Comparison of ENCODE assay signal across 25 mouse cellular contexts in the genomic region with DNA sequence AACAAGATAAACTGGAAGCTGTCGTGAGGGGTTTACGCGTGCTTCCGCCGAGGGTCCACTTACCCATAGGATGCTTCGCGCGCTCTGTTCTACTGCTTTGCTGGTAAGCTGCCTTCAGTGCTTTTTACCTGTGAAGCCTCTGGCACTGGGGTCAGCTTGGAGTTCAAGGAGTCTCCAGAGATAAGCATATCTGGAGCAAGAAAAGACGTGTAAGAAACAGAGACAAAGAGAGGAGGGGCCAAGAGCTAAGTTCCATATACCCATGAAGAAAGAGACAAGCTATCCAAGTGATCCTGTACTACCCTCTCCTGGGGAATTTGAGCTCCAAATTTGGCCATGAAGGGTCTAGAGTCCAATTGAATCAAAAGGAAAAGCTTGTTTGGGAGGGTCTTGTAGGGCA. TPM values are rescaled to one million over a fixed set of nuclear protein-coding genes. Genes with fewer than 3 reads are reported as not detected.
DNase-seq lines count a peak whose midpoint lies in the region; ATAC-seq and TF ChIP-seq lines count a peak whose summit lies in the region.
"Had no signal": no experiment of that assay in that cellular context is flagged by ENCODE, and none has a peak within 500 bp of the region (broad histone marks: within the 10 kb centered on the region; RNA-seq: fewer than 3 reads in every experiment).

No protein-coding gene starts in this region.

- H3K9ac ChIP-seq in intestine, embryonic 15.5 days = no peak overlapping the region
- no peak overlapping the region for H3K9ac ChIP-seq in intestine, embryonic 16.5 days (ENCODE audit: low read depth, low read length)
- H3K9ac ChIP-seq in MEL (ENCODE audit: control insufficient read depth, low read depth, low read length, poor library complexity, severe bottlenecking) = peak overlapping the region; percentile 27
- no peak overlapping the region for H3K9ac ChIP-seq in liver, embryonic 15.5 days
- H3K9ac ChIP-seq in hindbrain, embryonic 16.5 days (ENCODE audit: low read depth, low read length) = no peak overlapping the region
- no peak overlapping the region for H3K9ac ChIP-seq in kidney, embryonic 14.5 days (ENCODE audit: low read depth, low read length)
- H3K9ac ChIP-seq: embryonic facial prominence, embryonic 12.5 days; forebrain, postnatal 0 days; heart, embryonic 12.5 days; hindbrain, embryonic 14.5 days; lung, embryonic 14.5 days had no signal

- ATAC-seq in intestine, embryonic 15.5 days = 0 out of 2 replicates have a peak, but pooled peaks have one; percentile 24
- ATAC-seq in intestine, embryonic 16.5 days = no peak
- no peak for ATAC-seq in liver, embryonic 15.5 days (ENCODE audit: insufficient read depth)
- no peak for ATAC-seq in hindbrain, embryonic 16.5 days
- no peak for ATAC-seq in kidney, embryonic 14.5 days (ENCODE audit: low FRiP score, low TSS enrichment)
- ATAC-seq: forebrain, postnatal 0 days; inflammation-experienced regulatory T-cells, adult 6 months; midbrain, embryonic 16.5 days had no signal

- no peak overlapping the region for H3K4me2 ChIP-seq in intestine, embryonic 15.5 days (replicated peaks)
- H3K4me2 ChIP-seq in intestine, embryonic 16.5 days (ENCODE audit: low read depth, low read length) = no peak overlapping the region
- H3K4me2 ChIP-seq in liver, embryonic 15.5 days = peak overlapping the region; percentile 0; the same call in 1 of the 2 replicates
- no peak overlapping the region for H3K4me2 ChIP-seq in hindbrain, embryonic 16.5 days (ENCODE audit: low read length)
- H3K4me2 ChIP-seq in kidney, embryonic 14.5 days (replicated peaks; ENCODE audit: low read depth, low read length) = no peak overlapping the region
- H3K4me2 ChIP-seq: embryonic facial prominence, embryonic 12.5 days; heart, embryonic 12.5 days; hindbrain, embryonic 14.5 days; lung, embryonic 14.5 days; midbrain, embryonic 11.5 days had no signal

- TF ChIP-seq CTCF in MEL (IDR thresholded peaks at IDR 0.05 in 2 of 3, conservative IDR thresholded peaks at IDR 0.05 in 1 of 3; ENCODE audit: control insufficient read depth in 1 of 3, insufficient read depth in 1 of 3, low read depth in 2 of 3, low read length in 3 of 3, poor library complexity in 1 of 3, severe bottlenecking in 1 of 3) = no peak

- H3K36me3 ChIP-seq in intestine, embryonic 15.5 days = no peaks in the 10 kb centered on the region
- no peaks in the 10 kb centered on the region for H3K36me3 ChIP-seq in intestine, embryonic 16.5 days (ENCODE audit: control insufficient read depth, insufficient read depth, low read length)
- peaks cover 3 to 51% of the 10 kb centered on the region in 2 experiments; a peak in 3 of 4 replicates for H3K36me3 ChIP-seq in MEL (ENCODE audit: control insufficient read depth in 1 of 2, insufficient read depth in 2 of 2, low read length in 2 of 2)
- no peaks in the 10 kb centered on the region for H3K36me3 ChIP-seq in liver, embryonic 15.5 days (replicated peaks)
- H3K36me3 ChIP-seq in hindbrain, embryonic 16.5 days (ENCODE audit: control insufficient read depth, insufficient read depth, low read length) = no peaks in the 10 kb centered on the region
- H3K36me3 ChIP-seq in kidney, embryonic 14.5 days (ENCODE audit: control insufficient read depth, insufficient read depth, low read length) = peaks cover 8% of the 10 kb centered on the region; the same call in 1 of the 2 replicates
- H3K36me3 ChIP-seq: heart, embryonic 12.5 days had no signal

- TF ChIP-seq POLR2A in MEL (IDR thresholded peaks at IDR 0.05; ENCODE audit: control insufficient read depth in 1 of 2, insufficient read depth in 1 of 2, low read depth in 1 of 2, low read length in 2 of 2, poor library complexity in 1 of 2) = no peak

- DNase-seq in MEL (ENCODE audit: low read depth, low spot score) = peak; percentile 52
- peak; percentile 18 for DNase-seq in liver
- DNase-seq in right cerebral cortex, postnatal 10 days (ENCODE audit: low spot score in 2 of 2) = no peak
- DNase-seq: adrenal gland, postnatal 10 days; cerebellum, adult 8-10 months; cerebellum, postnatal 36 days; forebrain, postnatal 0 days; heart, adult 2 months; kidney, adult 8-10 months; kidney, postnatal 25 days; lung, embryonic 14.5 days had no signal

- H3K4me1 ChIP-seq in intestine, embryonic 15.5 days (replicated peaks) = peaks cover 26% of the 10 kb centered on the region
- H3K4me1 ChIP-seq in intestine, embryonic 16.5 days (ENCODE audit: control insufficient read depth, insufficient read depth, low read length) = peaks cover 32% of the 10 kb centered on the region
- peaks cover 38 to 43% of the 10 kb centered on the region in 2 experiments for H3K4me1 ChIP-seq in MEL (ENCODE audit: control insufficient read depth in 1 of 2, insufficient read depth in 2 of 2, low read length in 2 of 2)
- H3K4me1 ChIP-seq in liver, embryonic 15.5 days (replicated peaks) = peaks cover 58% of the 10 kb centered on the region
- peaks cover 5% of the 10 kb centered on the region for H3K4me1 ChIP-seq in hindbrain, embryonic 16.5 days (ENCODE audit: control insufficient read depth, insufficient read depth, low read depth, low read length)
- H3K4me1 ChIP-seq in kidney, embryonic 14.5 days (ENCODE audit: control insufficient read depth, insufficient read depth, low read length) = peaks cover 12% of the 10 kb centered on the region

- H3K9me3 ChIP-seq in intestine, embryonic 15.5 days = no peaks in the 10 kb centered on the region
- H3K9me3 ChIP-seq in intestine, embryonic 16.5 days (ENCODE audit: control insufficient read depth, low read length) = no peaks in the 10 kb centered on the region
- H3K9me3 ChIP-seq in MEL (replicated peaks; ENCODE audit: insufficient read depth, low read length) = no peaks in the 10 kb centered on the region
- no peaks in the 10 kb centered on the region for H3K9me3 ChIP-seq in liver, embryonic 15.5 days (replicated peaks)
- no peaks in the 10 kb centered on the region for H3K9me3 ChIP-seq in hindbrain, embryonic 16.5 days (ENCODE audit: control insufficient read depth, low read length)
- no peaks in the 10 kb centered on the region for H3K9me3 ChIP-seq in kidney, embryonic 14.5 days (ENCODE audit: control insufficient read depth, low read length)
- H3K9me3 ChIP-seq: embryonic facial prominence, embryonic 12.5 days; heart, embryonic 12.5 days had no signal

- H3K4me3 ChIP-seq in intestine, embryonic 15.5 days (replicated peaks) = no peak overlapping the region
- H3K4me3 ChIP-seq in intestine, embryonic 16.5 days (ENCODE audit: low read length) = no peak overlapping the region
- peak overlapping the region in 1 of 2 experiments; percentile 16; a peak in 1 of 4 replicates for H3K4me3 ChIP-seq in MEL (ENCODE audit: control insufficient read depth in 1 of 2, insufficient read depth in 1 of 2, low read depth in 2 of 2, low read length in 2 of 2)
- H3K4me3 ChIP-seq in liver, embryonic 15.5 days (replicated peaks) = no peak overlapping the region
- no peak overlapping the region for H3K4me3 ChIP-seq in hindbrain, embryonic 16.5 days (ENCODE audit: low read length)
- no peak overlapping the region for H3K4me3 ChIP-seq in kidney, embryonic 14.5 days (ENCODE audit: low read length)
- H3K4me3 ChIP-seq: embryonic facial prominence, embryonic 12.5 days; heart, adult 2 months; heart, embryonic 12.5 days had no signal

- peaks cover 9% of the 10 kb centered on the region for H3K79me2 ChIP-seq in MEL (ENCODE audit: control insufficient read depth, insufficient read depth, low read length, poor library complexity)

- WGBS in intestine, embryonic 15.5 days = 75% methylated on average over 9 of the region's 9 CpGs
- WGBS in intestine, embryonic 16.5 days = 83% methylated on average over 9 of the region's 9 CpGs
- 66% methylated on average over 9 of the region's 9 CpGs for WGBS in liver, embryonic 15.5 days (ENCODE audit: insufficient replicate concordance)
- 88% methylated on average over 9 of the region's 9 CpGs for WGBS in hindbrain, embryonic 16.5 days
- WGBS in kidney, embryonic 14.5 days = 86% methylated on average over 9 of the region's 9 CpGs

- TF ChIP-seq RAD21 in MEL (IDR thresholded peaks at IDR 0.05; ENCODE audit: low read depth, low read length) = no peak

- no peak overlapping the region for H3K27ac ChIP-seq in intestine, embryonic 15.5 days
- H3K27ac ChIP-seq in intestine, embryonic 16.5 days (ENCODE audit: low read length) = no peak overlapping the region
- peak overlapping the region; percentile 90 for H3K27ac ChIP-seq in MEL (ENCODE audit: control insufficient read depth, low read depth, low read length)
- H3K27ac ChIP-seq in liver, embryonic 15.5 days (replicated peaks) = peak overlapping the region; percentile 15; the same call in 1 of the 2 replicates
- H3K27ac ChIP-seq in hindbrain, embryonic 16.5 days (ENCODE audit: low read depth, low read length) = no peak overlapping the region
- no peak overlapping the region for H3K27ac ChIP-seq in kidney, embryonic 14.5 days (ENCODE audit: low read depth, low read length)
- H3K27ac ChIP-seq: heart, adult 2 months; hindbrain, embryonic 14.5 days had no signal

- peak in 1 of 2 experiments; percentile 37; a peak in 2 of 4 replicates for TF ChIP-seq EP300 in MEL (IDR thresholded peaks at IDR 0.05; ENCODE audit: low read depth in 1 of 2, low read length in 2 of 2)

- no peaks in the 10 kb centered on the region for H3K27me3 ChIP-seq in intestine, embryonic 15.5 days (replicated peaks)
- H3K27me3 ChIP-seq in intestine, embryonic 16.5 days (replicated peaks; ENCODE audit: control insufficient read depth, insufficient read depth, low read length) = no peaks in the 10 kb centered on the region
- H3K27me3 ChIP-seq in MEL (ENCODE audit: control insufficient read depth in 1 of 2, insufficient read depth in 2 of 2, low read length in 2 of 2) = no peaks in the 10 kb centered on the region
- H3K27me3 ChIP-seq in liver, embryonic 15.5 days = no peaks in the 10 kb centered on the region
- no peaks in the 10 kb centered on the region for H3K27me3 ChIP-seq in hindbrain, embryonic 16.5 days (replicated peaks; ENCODE audit: control insufficient read depth, insufficient read depth, low read length)
- H3K27me3 ChIP-seq in kidney, embryonic 14.5 days (ENCODE audit: control insufficient read depth, insufficient read depth, low read length) = no peaks in the 10 kb centered on the region
- H3K27me3 ChIP-seq: CH12.LX; embryonic facial prominence, embryonic 12.5 days; heart, embryonic 12.5 days had no signal

RNA-seq across cellular contexts. Expression of gene Fzd7, which starts 9.3 kb away (rescaled TPM):
- polyA plus RNA-seq in intestine, embryonic 15.5 days (2015; fragmentation: Nextera tagmentation; extraction: Ambion mirVana) = 6.3 and 7.5 TPM in 2 replicates
- polyA plus RNA-seq in intestine, embryonic 16.5 days (2015; fragmentation: Nextera tagmentation; extraction: Ambion mirVana) = 3.4 and 3.8 TPM in 2 replicates
- 18.5 and 23.4 TPM in 2 replicates for total RNA-seq in MEL (2012; rRNA removed)
- polyA plus RNA-seq in MEL (2012; ENCODE audit: insufficient read depth in 1 of 2, insufficient read length in 2 of 2, low read depth in 1 of 2, low replicate concordance in 2 of 2, missing spikeins in 1 of 2) = 10 to 100 TPM in 1 of 2 experiments, not detected in 1; 24.7 TPM
- polyA plus RNA-seq in liver, embryonic 15.5 days (2015; fragmentation: Nextera tagmentation; extraction: Ambion mirVana) = 1.1 and 1.3 TPM in 2 replicates
- polyA plus RNA-seq in hindbrain, embryonic 16.5 days (2015; fragmentation: Nextera tagmentation; extraction: Ambion mirVana) = 1.9 and 2.7 TPM in 2 replicates
- 20.1 and 29.2 TPM in 2 replicates for polyA plus RNA-seq in kidney, embryonic 14.5 days (2014; fragmentation: Nextera tagmentation; extraction: Ambion mirVana)

RNA-seq across cellular contexts. Expression of gene Gm973, which starts 24.5 kb away (rescaled TPM):
- 0.43 and 0.76 TPM in 2 replicates for polyA plus RNA-seq in intestine, embryonic 15.5 days (2015; fragmentation: Nextera tagmentation; extraction: Ambion mirVana)
- 0.37 and 0.49 TPM in 2 replicates for polyA plus RNA-seq in intestine, embryonic 16.5 days (2015; fragmentation: Nextera tagmentation; extraction: Ambion mirVana)
- total RNA-seq in MEL (2012; rRNA removed) = 0.23 TPM in 1 of 2 replicates, not detected in the other
- not detected for polyA plus RNA-seq in MEL (2012; ENCODE audit: insufficient read depth in 1 of 2, insufficient read length in 2 of 2, low read depth in 1 of 2, low replicate concordance in 2 of 2, missing spikeins in 1 of 2)
- 0.12 TPM in 1 of 2 replicates, not detected in the other for polyA plus RNA-seq in liver, embryonic 15.5 days (2015; fragmentation: Nextera tagmentation; extraction: Ambion mirVana)
- 11.3 and 11.5 TPM in 2 replicates for polyA plus RNA-seq in hindbrain, embryonic 16.5 days (2015; fragmentation: Nextera tagmentation; extraction: Ambion mirVana)
- 0.90 and 1.4 TPM in 2 replicates for polyA plus RNA-seq in kidney, embryonic 14.5 days (2014; fragmentation: Nextera tagmentation; extraction: Ambion mirVana)
- total RNA-seq: neutrophil, adult 5-6 weeks had no signal
- polyA plus RNA-seq: C2C12; lung, embryonic 14.5 days had no signal

Comparison
In these comparisons a context has a peak if more than half of its experiments do, and no peak if none do; other contexts are left out.
1. H3K27ac ChIP-seq: peak in MEL (single experiment) and liver, embryonic 15.5 days (single experiment); none in intestine, embryonic 15.5 days (single experiment), intestine, embryonic 16.5 days (single experiment), hindbrain, embryonic 16.5 days (single experiment) and kidney, embryonic 14.5 days (single experiment).
2. DNase-seq: peak in MEL (single experiment) and liver (single experiment); none in right cerebral cortex, postnatal 10 days (0 of 2).